Mouse (Mus musculus) forelimb bud, embryonic 11.5 days (tissue): ENCODE measurements at regions not wholly inside any gene's neighbourhood (a gene's known extent, or its start where the extent isn't known, plus 50 kb on each side); places are given as distances from the start of the nearest gene placed in this dataset.

Experiments used
- DNase-seq: peaks from one replicate; pipeline ENCODE4 v3.0.0-alpha.2; 2012; ENCODE audit warnings: low read depth, low spot score

DNA sequence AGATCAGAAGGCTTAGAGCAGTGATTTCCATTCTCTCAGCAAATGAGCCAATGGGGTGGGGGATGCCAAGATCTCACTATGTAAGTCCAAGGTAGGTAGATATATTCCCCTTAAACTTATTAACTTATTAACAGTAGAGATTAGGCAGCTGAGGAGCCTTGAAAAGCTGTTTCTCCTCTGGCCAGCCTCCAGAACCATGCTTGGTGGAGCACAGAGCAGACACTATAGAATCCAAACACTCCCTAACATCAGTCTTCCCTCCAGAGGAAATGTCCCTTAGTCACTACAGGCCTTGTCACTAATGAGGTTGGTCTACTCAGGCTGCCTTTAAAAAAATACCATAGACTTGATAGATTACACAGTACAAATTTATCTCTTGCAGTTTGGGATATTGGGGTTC lies 152.8 kb upstream of the Usp24 start:
- no peak for DNase-seq

DNA sequence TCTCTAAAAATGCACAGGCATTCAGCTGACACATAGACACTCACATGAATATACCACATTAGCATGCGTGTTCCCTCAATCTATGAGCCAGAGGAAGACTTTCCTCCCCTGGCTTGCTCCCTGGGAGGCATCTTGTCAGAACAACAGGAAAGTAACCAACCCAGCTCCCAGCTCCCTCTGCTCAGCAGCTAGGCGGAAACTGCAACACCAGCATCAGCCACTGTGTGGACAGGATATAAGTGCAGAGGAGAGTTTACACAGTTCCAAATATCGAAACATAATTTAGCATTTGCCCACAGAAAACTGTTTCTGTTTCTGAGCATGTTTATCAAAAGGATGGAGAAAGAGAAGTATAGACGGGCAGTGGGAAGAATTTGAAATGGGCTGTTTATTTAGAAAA lies 148.3 kb upstream of the Usp24 start:
- no peak for DNase-seq

DNA sequence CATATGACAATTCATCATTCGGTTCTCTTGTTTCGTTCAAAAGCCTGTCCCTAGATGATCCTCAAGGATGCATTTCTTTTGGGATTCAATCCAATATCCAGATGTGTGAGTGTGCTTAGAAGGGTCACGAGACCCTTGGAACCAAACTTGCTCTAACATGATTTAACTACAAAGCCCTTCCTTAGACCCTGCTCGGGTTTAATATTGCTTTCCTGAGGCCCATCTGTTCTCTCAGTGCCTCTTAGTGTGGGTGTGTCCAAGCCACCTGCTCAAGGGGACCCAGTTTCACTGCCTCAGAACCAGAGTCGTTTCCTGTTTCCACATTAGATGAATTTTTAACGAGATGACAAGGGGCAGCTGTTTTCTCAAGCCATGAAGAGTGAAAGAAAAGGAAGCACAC lies 147.3 kb upstream of the Usp24 start:
- peak; percentile 66 for DNase-seq

DNA sequence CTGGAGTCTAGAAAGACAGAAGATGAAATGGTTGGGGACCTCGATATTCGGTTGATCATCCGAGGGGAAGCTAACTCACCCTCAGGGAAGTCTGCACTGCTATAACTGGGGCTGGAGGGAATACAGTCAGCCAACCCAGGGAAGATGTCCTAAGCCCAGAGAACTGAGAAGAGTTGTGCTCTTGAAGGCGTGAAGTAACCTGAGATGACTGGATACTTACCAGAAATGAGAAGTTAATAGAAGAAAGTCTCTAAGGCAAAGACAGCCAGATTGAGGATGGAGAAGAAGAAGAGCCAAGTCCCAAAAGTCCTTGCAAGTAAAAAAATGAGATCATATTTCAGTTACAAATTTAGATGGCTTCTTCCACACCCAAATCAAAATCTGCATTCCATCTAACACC lies 146.5 kb upstream of the Usp24 start:
- DNase-seq, result no peak

GRCm38 (mm10) chr4:106170731-106171130 lies 145.3 kb upstream of the Usp24 start:
- no peak for DNase-seq

DNA sequence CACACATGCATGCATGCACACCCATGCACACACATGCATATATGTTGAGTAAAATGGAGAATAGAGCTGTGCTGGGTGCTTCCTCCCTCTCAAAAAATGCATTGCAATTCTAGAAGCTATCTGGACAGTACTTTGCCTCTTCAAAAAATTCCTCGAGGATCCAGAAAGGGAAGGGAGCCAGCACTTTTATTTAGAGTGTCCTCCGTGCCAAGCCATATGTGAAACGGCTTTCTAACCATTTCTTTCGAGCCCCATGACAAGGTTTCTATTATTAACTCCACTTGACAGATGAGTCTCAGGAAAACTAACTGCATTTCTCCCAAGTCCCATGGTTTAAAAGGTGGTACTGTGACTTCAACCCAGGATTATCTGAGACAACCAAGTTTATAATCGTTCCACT lies 140.7 kb upstream of the Usp24 start:
- DNase-seq, result no peak

GRCm38 (mm10) chr4:106185745-106186501 lies 130.1 kb upstream of the Usp24 start:
- DNase-seq, result no peak

DNA sequence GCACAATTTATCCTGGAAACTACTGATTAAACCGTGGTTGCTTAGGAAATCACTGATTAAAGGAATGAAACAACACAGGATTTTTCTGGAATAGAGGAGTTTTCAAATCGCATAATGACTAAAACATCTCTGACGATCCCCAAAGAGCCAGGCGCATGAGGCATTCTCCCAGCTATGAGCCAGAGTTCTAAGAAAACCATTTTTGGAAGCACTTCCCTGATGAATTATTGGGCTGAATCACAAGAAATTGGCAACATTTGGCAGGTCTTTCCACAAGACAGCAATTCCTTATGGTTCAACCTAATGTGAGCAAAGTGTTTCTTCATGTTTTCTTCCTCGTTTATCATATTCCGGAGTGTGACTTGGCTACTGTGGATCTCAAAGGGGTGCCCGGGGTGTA lies 129.3 kb upstream of the Usp24 start:
- DNase-seq, result no peak

DNA sequence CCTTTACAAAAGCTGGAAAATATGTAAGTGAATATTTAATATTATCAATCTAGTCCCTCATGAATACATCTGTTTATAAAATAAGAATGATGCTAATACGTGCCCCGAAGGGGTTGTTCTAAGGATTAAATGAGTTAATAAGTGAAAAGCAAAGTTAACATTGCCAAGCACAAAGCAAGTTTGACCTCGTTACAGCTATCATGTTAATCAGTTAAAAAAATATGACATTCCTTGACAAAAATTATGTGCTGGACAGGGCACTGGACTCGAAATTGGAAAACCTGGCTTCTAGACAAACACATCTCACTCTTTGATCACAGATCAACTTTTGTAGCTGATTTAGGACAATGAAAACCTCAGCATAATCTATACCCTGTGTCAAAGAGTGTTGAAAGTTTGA lies 125.8 kb upstream of the Usp24 start:
- DNase-seq, result no peak

DNA sequence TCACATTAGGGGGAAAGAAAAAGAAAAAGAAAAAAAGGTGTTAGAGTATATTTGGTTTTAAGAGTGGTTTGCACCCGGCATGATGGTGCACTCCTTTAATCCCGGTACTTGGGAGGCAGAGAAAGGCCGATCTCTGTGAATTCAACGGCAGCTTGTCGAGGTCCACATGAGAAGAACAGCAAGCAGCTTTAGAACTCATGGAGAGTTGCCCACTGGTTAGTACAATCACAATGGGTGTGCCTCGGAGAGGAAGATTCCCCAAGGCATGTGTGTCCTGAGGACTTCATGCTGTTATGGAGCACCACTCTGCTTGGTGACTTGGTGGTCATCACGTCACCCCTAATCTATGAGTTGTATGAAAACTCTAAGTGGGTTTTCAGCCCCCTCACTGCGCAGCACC lies 124.7 kb upstream of the Usp24 start:
- DNase-seq, result no peak

- DNase-seq, result no peak
Observed at GRCm38 (mm10) chr4:106191843-106192242, 124.2 kb upstream of the Usp24 start.

DNA sequence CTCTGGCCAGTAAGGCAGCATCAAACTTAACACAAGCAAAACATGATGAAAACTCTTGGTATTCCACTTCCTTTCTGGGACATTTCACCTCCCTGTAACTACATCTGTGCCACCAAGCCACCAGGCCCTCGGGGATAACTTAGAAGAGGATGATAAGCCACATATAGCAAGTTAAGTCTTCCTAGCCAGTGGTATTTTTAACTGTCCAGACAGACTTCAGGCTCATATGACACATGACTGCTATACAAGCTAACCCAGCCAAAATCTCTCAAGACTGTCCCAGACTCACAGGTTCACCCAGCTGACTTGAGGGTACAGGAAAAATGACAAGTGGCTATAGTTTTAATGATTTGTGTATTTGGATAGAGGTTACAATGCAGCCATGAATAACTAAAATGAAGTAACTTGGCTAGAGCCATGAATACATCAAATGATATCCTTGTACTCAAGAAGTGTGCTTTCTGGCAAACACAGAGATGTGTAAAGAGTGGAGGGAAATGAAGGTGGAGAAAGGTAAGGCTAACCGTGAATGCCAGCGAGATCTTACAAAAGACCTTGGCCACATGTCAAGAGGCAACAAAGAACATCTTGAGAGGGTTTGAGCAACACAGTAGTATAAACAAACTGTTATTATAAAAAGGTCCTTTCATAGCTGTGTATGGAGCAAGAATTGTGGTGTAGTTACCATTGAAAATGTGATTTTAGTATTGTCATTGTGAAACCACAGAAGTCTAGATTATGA lies 122.6 kb upstream of the Usp24 start:
- no peak for DNase-seq

DNA sequence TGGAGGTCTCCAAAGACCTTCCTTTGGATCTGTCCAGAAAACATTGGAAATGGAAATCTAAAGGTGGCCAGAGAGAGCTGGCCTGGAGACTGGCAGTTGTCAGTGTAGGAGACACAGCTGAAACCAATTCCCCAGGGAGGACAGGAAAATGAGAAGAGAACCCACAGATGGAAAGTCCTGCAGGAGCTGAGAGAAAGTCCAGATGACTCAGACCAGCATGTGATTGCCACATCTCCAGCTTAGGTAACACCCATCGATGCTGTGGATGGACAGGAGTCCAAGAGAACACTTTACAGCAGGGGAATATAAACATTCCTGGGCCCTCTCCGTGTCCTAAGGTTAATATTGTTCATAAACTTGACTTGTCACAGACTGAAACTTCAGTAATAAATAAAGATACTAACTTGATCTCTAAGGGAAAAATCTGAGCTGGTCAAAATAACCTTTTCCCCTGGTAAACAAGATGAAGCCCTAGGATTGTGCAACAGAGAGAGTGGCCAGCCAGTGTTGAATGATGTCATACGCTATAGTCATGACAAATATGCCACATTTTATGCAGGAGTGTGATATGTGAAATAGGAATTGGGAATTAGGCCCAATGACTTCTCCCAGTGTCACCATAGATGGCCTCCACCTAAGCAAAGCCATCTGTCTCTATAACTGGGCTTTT lies 120.4 kb upstream of the Usp24 start:
- no peak for DNase-seq

- peak; percentile 26 for DNase-seq
Observed at GRCm38 (mm10) chr4:106199833-106200232, 116.2 kb upstream of the Usp24 start.

DNA sequence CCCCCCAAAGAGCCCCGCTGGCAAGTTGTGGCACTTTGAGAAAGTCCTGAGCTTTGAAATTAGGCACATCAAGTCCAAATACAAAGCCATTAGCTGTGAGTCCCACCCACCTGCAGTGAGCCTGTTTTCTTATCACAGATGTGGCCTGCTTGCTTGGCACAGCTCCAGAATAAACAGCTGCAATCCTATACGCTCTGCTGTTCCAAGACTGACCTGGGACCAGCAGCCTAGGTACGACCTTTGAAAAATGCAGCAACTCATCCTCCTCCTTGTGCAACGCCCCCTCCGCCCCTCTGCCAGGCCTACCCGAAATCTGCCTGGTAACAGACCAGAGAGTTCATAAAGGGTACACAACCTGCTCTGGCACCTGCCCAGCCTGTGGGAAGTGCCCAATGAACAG lies 115.8 kb upstream of the Usp24 start:
- peak; percentile 71 for DNase-seq

- DNase-seq, result no peak
Observed at GRCm38 (mm10) chr4:106202554-106202953, 113.5 kb upstream of the Usp24 start.

GRCm38 (mm10) chr4:106205200-106205599 lies 110.8 kb upstream of the Usp24 start:
- no peak for DNase-seq

DNA sequence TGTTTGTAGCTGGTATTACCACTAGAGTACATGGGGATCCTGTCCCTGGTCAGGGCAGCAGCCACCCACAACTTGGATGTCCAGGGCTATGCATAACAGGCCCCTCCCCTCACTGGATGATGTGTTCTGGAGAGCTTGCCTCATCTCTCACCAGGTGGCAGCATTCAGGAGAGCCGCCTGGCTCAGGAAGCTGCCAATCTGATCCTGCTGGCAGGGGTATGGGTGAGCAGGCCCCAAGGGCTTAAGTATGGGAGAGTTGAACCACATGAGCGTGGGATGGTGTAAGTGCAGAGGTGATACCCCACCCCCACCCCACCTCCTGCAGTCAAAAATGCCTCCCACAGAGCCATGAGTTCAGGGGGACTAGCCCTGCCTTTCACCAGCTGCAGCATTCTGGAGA lies 110.0 kb upstream of the Usp24 start:
- DNase-seq, result no peak

DNA sequence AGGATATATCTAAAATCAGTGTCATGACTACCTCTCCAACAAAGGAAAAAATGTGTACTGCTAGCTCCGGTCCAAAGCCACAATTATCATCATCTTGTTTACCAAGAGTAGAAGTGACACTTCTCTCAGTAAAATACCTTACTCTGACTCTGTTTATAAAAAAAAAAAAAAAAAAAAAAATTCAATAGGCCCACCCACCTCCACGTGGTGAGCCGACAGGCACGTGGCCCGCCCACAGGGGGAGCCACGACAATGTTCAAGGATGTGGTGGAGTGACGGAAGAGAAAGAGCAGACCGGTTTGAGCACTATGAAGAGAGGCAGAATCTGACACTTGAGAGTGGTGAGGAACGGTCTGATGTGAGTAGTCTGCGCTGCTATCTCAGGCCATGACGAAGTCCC lies 106.5 kb upstream of the Usp24 start:
- no peak for DNase-seq

GRCm38 (mm10) chr4:106209975-106210374 lies 106.0 kb upstream of the Usp24 start:
- no peak for DNase-seq

DNA sequence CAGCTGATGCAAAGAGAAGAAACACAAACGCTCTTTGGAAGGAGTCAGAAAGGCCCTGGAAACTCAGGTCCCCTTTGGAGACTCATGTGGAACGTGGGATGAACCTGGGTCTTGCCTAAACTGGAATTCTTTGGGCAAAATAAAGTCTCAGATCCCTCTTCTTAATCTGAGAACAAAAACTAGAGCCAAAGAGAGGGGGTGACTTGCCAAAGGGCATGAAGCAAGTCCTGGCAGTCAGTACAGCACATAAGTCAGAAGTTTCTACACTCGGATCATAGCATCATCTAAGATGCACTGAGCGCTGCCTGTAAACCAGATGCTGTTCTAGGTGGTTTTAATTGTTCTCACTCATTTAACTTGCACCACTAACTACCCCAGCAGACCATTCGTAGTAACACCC lies 101.8 kb upstream of the Usp24 start:
- DNase-seq, result no peak

DNA sequence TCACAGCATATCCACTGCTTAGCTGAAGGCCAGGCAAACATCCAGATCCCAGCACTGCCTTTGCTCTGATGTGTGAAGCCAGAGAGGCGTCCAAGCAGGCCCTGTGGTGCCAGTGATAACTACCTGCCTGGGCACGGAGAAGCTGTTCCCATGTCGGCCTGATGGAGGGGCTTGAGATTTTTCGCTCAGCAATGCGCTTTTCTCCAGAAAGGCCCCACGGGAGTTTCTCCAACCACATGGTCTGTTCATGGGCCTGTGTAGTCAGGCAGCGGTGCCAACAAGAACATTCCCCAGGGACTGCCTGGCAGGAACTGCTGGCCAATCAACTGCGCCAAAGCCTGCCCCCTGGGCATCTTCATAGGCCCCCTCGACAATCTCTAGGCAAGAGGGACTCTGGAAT lies 95.4 kb upstream of the Usp24 start:
- DNase-seq, result no peak
